Mouse (Mus musculus): Measurements from ENCODE around the gene Mpp6.

DNA sequence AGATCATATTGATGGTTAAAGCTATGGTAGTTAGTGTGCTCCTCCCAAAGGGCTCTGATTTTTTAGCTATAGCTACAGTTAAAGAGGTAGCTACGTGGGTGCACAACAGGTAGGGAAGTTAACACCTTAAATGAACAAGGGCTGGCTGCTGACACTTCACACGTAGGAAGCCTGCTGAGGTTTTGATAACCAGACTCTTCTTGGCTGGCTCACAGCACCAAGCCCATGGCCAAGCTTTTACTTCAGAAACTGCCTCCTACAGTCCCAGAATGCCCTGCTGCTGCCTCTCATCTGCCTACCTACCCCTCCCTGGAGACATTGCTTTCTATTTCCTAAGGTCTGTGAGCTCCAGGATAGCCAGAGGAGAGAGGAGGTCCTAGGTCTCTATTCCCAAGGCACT is 127.9 kb downstream of the Mpp6 start:
- no peak for TF ChIP-seq CTCF (IDR thresholded peaks at IDR 0.05; ENCODE audit: control insufficient read depth, insufficient read depth, low read length)
- no peak for TF ChIP-seq POLR2A (IDR thresholded peaks at IDR 0.05; ENCODE audit: borderline replicate concordance, control insufficient read depth, low read depth, low read length)

Measured in bone marrow, adult 2 months (tissue).